Mouse (Mus musculus): Measurements from ENCODE around the gene Col23a1.

DNA sequence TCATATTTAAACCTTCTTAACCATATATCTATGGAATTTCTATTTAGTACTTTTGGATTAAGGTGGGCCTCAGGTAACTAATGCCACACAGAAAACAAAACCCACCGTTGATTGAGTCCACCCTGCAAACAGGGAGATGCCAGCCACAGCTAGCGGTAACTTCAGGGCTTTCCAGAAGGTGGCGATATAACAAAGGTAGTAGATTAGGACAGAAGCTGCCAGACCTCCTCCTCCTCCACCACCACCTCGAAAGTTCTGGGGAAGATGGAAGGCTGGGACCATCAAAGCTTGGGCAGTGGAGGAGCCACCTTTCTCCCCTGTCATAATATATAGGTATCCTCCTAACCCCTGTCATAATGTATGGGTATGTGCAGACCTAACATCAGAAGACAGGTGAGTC lies 328.0 kb downstream of the Col23a1 start:
- TF ChIP-seq CTCF (IDR thresholded peaks at IDR 0.05; ENCODE audit: low read depth, low read length) = peak; percentile 80
- TF ChIP-seq GATA1 (IDR thresholded peaks at IDR 0.05; ENCODE audit: borderline replicate concordance, low read length) = no peak
